In genomic region chr5:64078740-64079461, GRCm38 (mm10) we compare ENCODE assay signal across 9 mouse cellular contexts. TPM values are rescaled to one million over a fixed set of nuclear protein-coding genes. Genes with fewer than 3 reads are reported as not detected.
DNase-seq lines count a peak whose midpoint lies in the region; ATAC-seq lines count a peak whose summit lies in the region.
"Had no signal": no experiment of that assay in that cellular context is flagged by ENCODE, and none has a peak within 500 bp of the region (broad histone marks: within the 10 kb centered on the region; RNA-seq: fewer than 3 reads in every experiment).

No protein-coding gene starts in this region.

- 51% methylated on average over 7 of the region's 7 CpGs for WGBS in heart, embryonic 16.5 days
- WGBS in embryonic facial prominence, embryonic 14.5 days: 24% methylated on average over 7 of the region's 7 CpGs
- 71% methylated on average over 7 of the region's 7 CpGs for WGBS in neural tube, embryonic 15.5 days

- no peak overlapping the region for H3K4me3 ChIP-seq in heart, embryonic 16.5 days (ENCODE audit: low read length)
- H3K4me3 ChIP-seq in embryonic facial prominence, embryonic 14.5 days (ENCODE audit: low read depth, low read length): no peak overlapping the region
- H3K4me3 ChIP-seq in neural tube, embryonic 15.5 days (replicated peaks): no peak overlapping the region

- DNase-seq in heart, adult 11 months: no peak
- DNase-seq in lung, postnatal 10 days: peak; percentile 38
- no peak for DNase-seq in lung, postnatal 25 days (ENCODE audit: low spot score)
- DNase-seq in embryonic facial prominence, embryonic 14.5 days (ENCODE audit: low spot score): peak; percentile 91
- no peak for DNase-seq in liver
- no peak for DNase-seq in gastrocnemius, adult 8-10 months (ENCODE audit: low spot score in 2 of 2)
- DNase-seq: thymus, adult 2 months had no signal

- no peak overlapping the region for H3K4me2 ChIP-seq in heart, embryonic 16.5 days (ENCODE audit: low read depth, low read length)
- no peak overlapping the region; the same call in 1 of the 2 replicates for H3K4me2 ChIP-seq in embryonic facial prominence, embryonic 14.5 days (ENCODE audit: low read depth, low read length)
- H3K4me2 ChIP-seq in neural tube, embryonic 15.5 days: no peak overlapping the region

- H3K27ac ChIP-seq in heart, embryonic 16.5 days (ENCODE audit: low read length): peak overlapping the region; percentile 23; the same call in 1 of the 2 replicates
- peak overlapping the region; percentile 49 for H3K27ac ChIP-seq in embryonic facial prominence, embryonic 14.5 days (replicated peaks; ENCODE audit: low read depth, low read length)
- H3K27ac ChIP-seq in neural tube, embryonic 15.5 days (replicated peaks): no peak overlapping the region

- no peaks in the 10 kb centered on the region for H3K27me3 ChIP-seq in heart, embryonic 16.5 days (ENCODE audit: control insufficient read depth, insufficient read depth, low read length)
- H3K27me3 ChIP-seq in embryonic facial prominence, embryonic 14.5 days (replicated peaks; ENCODE audit: control insufficient read depth, insufficient read depth, low read length): no peaks in the 10 kb centered on the region
- H3K27me3 ChIP-seq in neural tube, embryonic 15.5 days (replicated peaks): no peaks in the 10 kb centered on the region

- no peaks in the 10 kb centered on the region for H3K4me1 ChIP-seq in heart, embryonic 16.5 days (ENCODE audit: control insufficient read depth, insufficient read depth, low read length)
- no peaks in the 10 kb centered on the region for H3K4me1 ChIP-seq in embryonic facial prominence, embryonic 14.5 days (ENCODE audit: control insufficient read depth, insufficient read depth, low read length)
- H3K4me1 ChIP-seq in neural tube, embryonic 15.5 days: 0 out of 2 replicates have a peak, but pooled peaks cover 3% of the 10 kb centered on the region

- peak; percentile 63 for ATAC-seq in heart, embryonic 16.5 days (replicated peaks; ENCODE audit: extremely low read depth, insufficient read depth, low FRiP score)
- ATAC-seq in embryonic facial prominence, embryonic 14.5 days (ENCODE audit: low read depth): peak; percentile 94
- peak; percentile 31; the same call in 1 of the 2 replicates for ATAC-seq in neural tube, embryonic 15.5 days (ENCODE audit: low FRiP score)

- H3K36me3 ChIP-seq in heart, embryonic 16.5 days (ENCODE audit: control insufficient read depth, insufficient read depth): no peaks in the 10 kb centered on the region
- H3K36me3 ChIP-seq in embryonic facial prominence, embryonic 14.5 days (ENCODE audit: control insufficient read depth, insufficient read depth, low read length): no peaks in the 10 kb centered on the region
- H3K36me3 ChIP-seq in neural tube, embryonic 15.5 days: no peaks in the 10 kb centered on the region

- no peaks in the 10 kb centered on the region; the same call in 1 of the 2 replicates for H3K9me3 ChIP-seq in heart, embryonic 16.5 days (replicated peaks; ENCODE audit: control insufficient read depth, low read length)
- H3K9me3 ChIP-seq in embryonic facial prominence, embryonic 14.5 days (ENCODE audit: control insufficient read depth, low read length): no peaks in the 10 kb centered on the region
- no peaks in the 10 kb centered on the region for H3K9me3 ChIP-seq in neural tube, embryonic 15.5 days (replicated peaks)

- H3K9ac ChIP-seq in heart, embryonic 16.5 days (ENCODE audit: low read length): no peak overlapping the region
- H3K9ac ChIP-seq in embryonic facial prominence, embryonic 14.5 days (ENCODE audit: low read depth, low read length): no peak overlapping the region; the same call in 1 of the 2 replicates
- H3K9ac ChIP-seq in neural tube, embryonic 15.5 days (replicated peaks): no peak overlapping the region

RNA-seq across cellular contexts. Expression of gene Pgm2, which starts 13.8 kb away (rescaled TPM):
- polyA plus RNA-seq in heart, embryonic 16.5 days (2015; fragmentation: Nextera tagmentation; extraction: Ambion mirVana): 15.0 and 17.0 TPM in 2 replicates
- 24.5 and 28.9 TPM in 2 replicates for polyA plus RNA-seq in embryonic facial prominence, embryonic 14.5 days (2014; fragmentation: Nextera tagmentation; extraction: Ambion mirVana)
- polyA plus RNA-seq in neural tube, embryonic 15.5 days (2015; fragmentation: Nextera tagmentation; extraction: Ambion mirVana): 19.3 and 21.9 TPM in 2 replicates
- total RNA-seq in gastrocnemius, adult 8-10 months (2022): 1 to 10 TPM in 3 of 4 experiments, under 1 TPM in 1; 0.97 to 2.4 (median 1.4) TPM

Comparison
In these comparisons a context has a peak if more than half of its experiments do, and no peak if none do; other contexts are left out.
1. DNase-seq: peak in lung, postnatal 10 days (single experiment) and embryonic facial prominence, embryonic 14.5 days (single experiment); none in heart, adult 11 months (single experiment), lung, postnatal 25 days (single experiment), liver (single experiment) and gastrocnemius, adult 8-10 months (0 of 2).
2. ATAC-seq: peak in every context shown above with its lines; median percentile 94 in embryonic facial prominence, embryonic 14.5 days; 63 in heart, embryonic 16.5 days; 31 in neural tube, embryonic 15.5 days.